Mouse (Mus musculus) heart, postnatal 0 days (tissue): ENCODE measurements around the gene Slc17a7. TPM values are rescaled to one million over a fixed set of nuclear protein-coding genes. Genes with fewer than 3 reads are reported as not detected.

Source experiments
- ATAC-seq: fragments of 200-750 bp; cut with Nextera tagmentation; 2 replicates; pipeline ENCODE4 v1.8.0; 2017; ENCODE audit warnings: low read depth, moderate number of reproducible peaks, moderate library complexity; ENCODE audit not compliant: insufficient read depth
- DNase-seq: peaks from one replicate; pipeline ENCODE4 v3.0.0-alpha.2; 2016; ENCODE audit warnings: low spot score
- H3K27ac ChIP-seq: fragments of 300-500 bp; sonication (generic); 2 replicates; pipeline ENCODE4 v1.5.1; 2014; ENCODE audit warnings: low read depth, mild to moderate bottlenecking
- H3K27me3 ChIP-seq: fragments of 300-500 bp; sonication (generic); 2 replicates; pipeline ENCODE4 v1.6.1; 2014; ENCODE audit warnings: low read length, mixed read lengths; ENCODE audit not compliant: control insufficient read depth, insufficient read depth
- H3K36me3 ChIP-seq: fragments of 300-500 bp; sonication (generic); replicated peaks from 2 replicates; pipeline ENCODE4 v1.6.1; 2014; ENCODE audit warnings: low read length, mixed read lengths; ENCODE audit not compliant: control insufficient read depth, insufficient read depth
- H3K4me1 ChIP-seq: fragments of 300-500 bp; sonication (generic); 2 replicates; pipeline ENCODE4 v1.6.1; 2014; ENCODE audit warnings: antibody characterized with exemption; ENCODE audit not compliant: control insufficient read depth, insufficient read depth
- H3K4me2 ChIP-seq: fragments of 300-500 bp; sonication (generic); 2 replicates; pipeline ENCODE4 v1.6.1; 2014; ENCODE audit warnings: low read depth, mild to moderate bottlenecking, low read length, moderate library complexity
- H3K4me3 ChIP-seq: fragments of 300-500 bp; sonication (generic); 2 replicates; pipeline ENCODE4 v1.5.1; 2014; ENCODE audit warnings: low read depth, low read length
- H3K9ac ChIP-seq: fragments of 300-500 bp; sonication (generic); replicated peaks from 2 replicates; pipeline ENCODE4 v1.6.1; 2014; ENCODE audit warnings: low read depth, low read length, mixed read lengths
- H3K9me3 ChIP-seq: fragments of 300-500 bp; sonication (generic); replicated peaks from 2 replicates; pipeline ENCODE4 v1.6.1; 2016; ENCODE audit warnings: low read length; ENCODE audit not compliant: control insufficient read depth
- CTCF ChIP-seq: IDR thresholded peaks from 2 replicates; pipeline ENCODE4 v1.5.1; 2016; ENCODE audit warnings: antibody characterized with exemption, control low read depth, low read depth
- EP300 ChIP-seq: IDR thresholded peaks from 2 replicates; pipeline ENCODE4 v1.6.1; 2016; ENCODE audit warnings: antibody characterized with exemption, low read depth
- WGBS: fragments of 180-500 bp; shearing (Covaris S2); extraction: QIAGEN DNeasy Blood & Tissue Kit; methylation state at CpG from one replicate; pipeline ENCODE4 v1.1.7; 2014; 5-methylcytosine and 5-hydroxymethylcytosine counted together
- microRNA counts: library from miRNA; unstranded; fragments of <30 nt; microRNA quantifications from one replicate; lab custom pipeline; 2015
- microRNA-seq: library from miRNA; unstranded; fragments of <30 nt; microRNA quantifications from one replicate; pipeline ENCODE4, GENCODE M21; 2016
- polyA plus RNA-seq: library from polyadenylated mRNA; unstranded; fragments of >200 nt; fragmentation: Nextera tagmentation; extraction: Ambion mirVana; gene quantifications from 2 replicates; pipeline ENCODE4 v1.2.1, GENCODE M21; 2015
- total RNA-seq: library from RNA; depleted of rRNA; stranded (reverse); fragments of >200 nt; gene quantifications from 2 replicates; pipeline ENCODE4 v1.2.3, GENCODE M21; 2014; ENCODE audit warnings: low replicate concordance; rRNA removed

Gene Slc17a7
- total and polyA plus RNA-seq, 2 experiments from 2014 or later = 4.3 to 12.7 TPM

- H3K4me1 ChIP-seq = no peaks in the 10 kb centered on the region
- no peak for DNase-seq
- H3K4me2 ChIP-seq = no peak overlapping the region
- H3K4me3 ChIP-seq = no peak overlapping the region
- peaks cover 63% of the 10 kb centered on the region for H3K36me3 ChIP-seq
- TF ChIP-seq EP300 = no peak
- TF ChIP-seq CTCF = no peak
- no peak for ATAC-seq
- H3K9ac ChIP-seq = no peak overlapping the region
- no peak overlapping the region for H3K27ac ChIP-seq
- H3K27me3 ChIP-seq = no peaks in the 10 kb centered on the region
- H3K9me3 ChIP-seq = no peaks in the 10 kb centered on the region
- WGBS = 83% methylated on average over 2 of the region's 2 CpGs
Measured at GRCm38 (mm10) chr7:45221680-45222079, 57.9 kb downstream of the Slc17a7 start.

GRCm38 (mm10) chr7:45224826-45225225 lies 61.1 kb downstream of the Slc17a7 start:
- H3K4me2 ChIP-seq = no peak overlapping the region
- ATAC-seq (no peak), DNase-seq (peak; percentile 3)
- TF ChIP-seq EP300 = no peak
- TF ChIP-seq CTCF = no peak
- H3K9ac ChIP-seq = no peak overlapping the region
- WGBS = 90% methylated on average over 7 of the region's 7 CpGs
- H3K36me3 ChIP-seq = peaks cover 79% of the 10 kb centered on the region
- H3K9me3 ChIP-seq = no peaks in the 10 kb centered on the region
- no peaks in the 10 kb centered on the region for H3K4me1 ChIP-seq
- H3K27ac ChIP-seq = no peak overlapping the region
- H3K27me3 ChIP-seq = no peaks in the 10 kb centered on the region
- H3K4me3 ChIP-seq = no peak overlapping the region

MicroRNA genes within 50 kb of the gene (microRNA counts, 519-probe panel; counts per million panel counts)
- 1,491 counts per million, percentile 13 among the panel's probes with 10 or more counts for microRNA mmu-miR-150 (lab: Ali Mortazavi, UCI)

Small RNA genes within 50 kb of the gene (microRNA-seq; reads per million reads assigned to microRNA genes)
- 40.2 reads per million, percentile 44 among the genes with 10 or more reads in this experiment for gene Mir150
- gene Mir5121 = 5.7 reads per million, percentile 23 among the genes with 10 or more reads in this experiment
- not detected for gene Mir7055

Other genes starting within 250 kb of the Slc17a7 start
Only the 30 nearest of the 34 such genes appear.
- gene Tsks, start 220.7 kb upstream of the Slc17a7 start, total RNA-seq = not detected in 2 replicates
- 0.16 and 0.27 TPM in 2 replicates for gene Tsks, start 220.7 kb upstream of the Slc17a7 start, polyA plus RNA-seq
- 7.5 and 12.7 TPM in 2 replicates for gene Cpt1c, start 189.1 kb upstream of the Slc17a7 start, total RNA-seq
- gene Cpt1c, start 189.1 kb upstream of the Slc17a7 start, polyA plus RNA-seq = 3.4 and 3.9 TPM in 2 replicates
- gene Prmt1, start 177.4 kb upstream of the Slc17a7 start, total RNA-seq = 152 and 173 TPM in 2 replicates
- 271 and 300 TPM in 2 replicates for gene Prmt1, start 177.4 kb upstream of the Slc17a7 start, polyA plus RNA-seq
- 31.7 and 61.1 TPM in 2 replicates for gene Irf3, start 166.3 kb upstream of the Slc17a7 start, total RNA-seq
- gene Irf3, start 166.3 kb upstream of the Slc17a7 start, polyA plus RNA-seq = 44.8 and 51.7 TPM in 2 replicates
- gene Bcl2l12, start 165.2 kb upstream of the Slc17a7 start, total RNA-seq = 20.3 and 22.0 TPM in 2 replicates
- 25.5 and 27.5 TPM in 2 replicates for gene Bcl2l12, start 165.2 kb upstream of the Slc17a7 start, polyA plus RNA-seq
- 37.8 and 38.9 TPM in 2 replicates for gene Scaf1, start 147.6 kb upstream of the Slc17a7 start, total RNA-seq
- gene Scaf1, start 147.6 kb upstream of the Slc17a7 start, polyA plus RNA-seq = 15.9 and 17.9 TPM in 2 replicates
- 38.4 and 62.0 TPM in 2 replicates for gene Rras, start 146.0 kb upstream of the Slc17a7 start, total RNA-seq
- 85.7 and 90.0 TPM in 2 replicates for gene Rras, start 146.0 kb upstream of the Slc17a7 start, polyA plus RNA-seq
- gene Prr12, start 111.1 kb upstream of the Slc17a7 start, total RNA-seq = 5.4 and 12.5 TPM in 2 replicates
- 3.8 TPM in 2 replicates for gene Prr12, start 111.1 kb upstream of the Slc17a7 start, polyA plus RNA-seq
- 21.5 and 73.9 TPM in 2 replicates for gene Nosip, start 101.5 kb upstream of the Slc17a7 start, total RNA-seq
- 38.2 and 43.7 TPM in 2 replicates for gene Nosip, start 101.5 kb upstream of the Slc17a7 start, polyA plus RNA-seq
- gene Prrg2, start 101.3 kb upstream of the Slc17a7 start, total RNA-seq = 8.3 and 22.0 TPM in 2 replicates
- gene Prrg2, start 101.3 kb upstream of the Slc17a7 start, polyA plus RNA-seq = 12.4 and 13.3 TPM in 2 replicates
- 125 and 141 TPM in 2 replicates for gene Rcn3, start 71.7 kb upstream of the Slc17a7 start, total RNA-seq
- 100 and 108 TPM in 2 replicates for gene Rcn3, start 71.7 kb upstream of the Slc17a7 start, polyA plus RNA-seq
- 48.9 and 51.6 TPM in 2 replicates for gene Fcgrt, start 60.1 kb upstream of the Slc17a7 start, total RNA-seq
- gene Fcgrt, start 60.1 kb upstream of the Slc17a7 start, polyA plus RNA-seq = 59.5 and 67.9 TPM in 2 replicates
- 1,106 and 1,247 TPM in 2 replicates for gene Rps11, start 39.5 kb upstream of the Slc17a7 start, total RNA-seq
- 730 and 757 TPM in 2 replicates for gene Rps11, start 39.5 kb upstream of the Slc17a7 start, polyA plus RNA-seq
- gene Rpl13a, start 35.2 kb upstream of the Slc17a7 start, total RNA-seq = 1,443 and 1,972 TPM in 2 replicates
- gene Rpl13a, start 35.2 kb upstream of the Slc17a7 start, polyA plus RNA-seq = 780 and 809 TPM in 2 replicates
- 0.19 and 0.23 TPM in 2 replicates for gene Gm45713, start 27.7 kb upstream of the Slc17a7 start, total RNA-seq
- 0.29 and 0.78 TPM in 2 replicates for gene Gm45713, start 27.7 kb upstream of the Slc17a7 start, polyA plus RNA-seq
- 8.1 and 23.3 TPM in 2 replicates for gene Flt3l, start 27.5 kb upstream of the Slc17a7 start, total RNA-seq
- gene Flt3l, start 27.5 kb upstream of the Slc17a7 start, polyA plus RNA-seq = 1.8 and 2.0 TPM in 2 replicates
- gene Pih1d1, start 9.6 kb upstream of the Slc17a7 start, total RNA-seq = 142 and 152 TPM in 2 replicates
- gene Pih1d1, start 9.6 kb upstream of the Slc17a7 start, polyA plus RNA-seq = 56.3 and 60.0 TPM in 2 replicates
- gene Aldh16a1, start 9.4 kb upstream of the Slc17a7 start, total RNA-seq = 29.2 and 40.1 TPM in 2 replicates
- gene Aldh16a1, start 9.4 kb upstream of the Slc17a7 start, polyA plus RNA-seq = 18.2 and 22.8 TPM in 2 replicates
- not detected in 2 replicates for gene Gfy, start 15.6 kb downstream of the Slc17a7 start, total RNA-seq
- gene Gfy, start 15.6 kb downstream of the Slc17a7 start, polyA plus RNA-seq = not detected in 2 replicates
- gene Pth2, start 17.0 kb downstream of the Slc17a7 start, total RNA-seq = not detected in 2 replicates
- not detected in 2 replicates for gene Pth2, start 17.0 kb downstream of the Slc17a7 start, polyA plus RNA-seq
- gene Ccdc155, start 40.9 kb downstream of the Slc17a7 start, total RNA-seq = not detected in 2 replicates
- gene Ccdc155, start 40.9 kb downstream of the Slc17a7 start, polyA plus RNA-seq = 0.14 and 0.25 TPM in 2 replicates
- gene Dkkl1, start 48.2 kb downstream of the Slc17a7 start, total RNA-seq = not detected in 2 replicates
- gene Dkkl1, start 48.2 kb downstream of the Slc17a7 start, polyA plus RNA-seq = 0.27 TPM in 1 of 2 replicates, not detected in the other
- 50.6 and 72.2 TPM in 2 replicates for gene Tead2, start 51.8 kb downstream of the Slc17a7 start, total RNA-seq
- 41.1 and 42.8 TPM in 2 replicates for gene Tead2, start 51.8 kb downstream of the Slc17a7 start, polyA plus RNA-seq
- gene Cd37, start 75.2 kb downstream of the Slc17a7 start, total RNA-seq = 0.97 TPM in 1 of 2 replicates, not detected in the other
- gene Cd37, start 75.2 kb downstream of the Slc17a7 start, polyA plus RNA-seq = 1.9 and 2.3 TPM in 2 replicates
- gene Slc6a16, start 77.1 kb downstream of the Slc17a7 start, total RNA-seq = not detected in 2 replicates
- 0.10 TPM in 1 of 2 replicates, not detected in the other for gene Slc6a16, start 77.1 kb downstream of the Slc17a7 start, polyA plus RNA-seq
- not detected in 2 replicates for gene Slc6a21, start 113.6 kb downstream of the Slc17a7 start, total RNA-seq
- not detected in 2 replicates for gene Slc6a21, start 113.6 kb downstream of the Slc17a7 start, polyA plus RNA-seq
- 15.8 and 44.0 TPM in 2 replicates for gene Trpm4, start 169.8 kb downstream of the Slc17a7 start, total RNA-seq
- gene Trpm4, start 169.8 kb downstream of the Slc17a7 start, polyA plus RNA-seq = 14.2 and 15.2 TPM in 2 replicates
- gene Hrc, start 171.3 kb downstream of the Slc17a7 start, total RNA-seq = 38.8 and 39.7 TPM in 2 replicates
- gene Hrc, start 171.3 kb downstream of the Slc17a7 start, polyA plus RNA-seq = 43.8 and 45.9 TPM in 2 replicates
- gene Ppfia3, start 203.1 kb downstream of the Slc17a7 start, total RNA-seq = 0.15 and 1.8 TPM in 2 replicates
- 0.58 and 0.68 TPM in 2 replicates for gene Ppfia3, start 203.1 kb downstream of the Slc17a7 start, polyA plus RNA-seq
- gene Lin7b, start 206.6 kb downstream of the Slc17a7 start, total RNA-seq = 0.46 TPM in 1 of 2 replicates, not detected in the other
- 2.2 and 2.3 TPM in 2 replicates for gene Lin7b, start 206.6 kb downstream of the Slc17a7 start, polyA plus RNA-seq